Mouse (Mus musculus) olfactory bulb, adult 2 months (tissue): Measurements from ENCODE around the gene Chka.

Experiments
- CTCF ChIP-seq: fragments of 200-500 bp; IDR thresholded peaks from 2 replicates; pipeline ENCODE4 v1.5.1; 2012; ENCODE audit warnings: low read depth, mild to moderate bottlenecking, low read length, moderate library complexity; ENCODE audit not compliant: insufficient read depth
- POLR2A ChIP-seq: fragments of 200-500 bp; IDR thresholded peaks from 2 replicates; pipeline ENCODE4 v1.6.1; 2012; ENCODE audit warnings: mild to moderate bottlenecking, low read depth, low read length, moderate library complexity; ENCODE audit not compliant: insufficient read depth

- no peak for TF ChIP-seq CTCF
- TF ChIP-seq POLR2A, result no peak
Measured at GRCm38 (mm10) chr19:3889096-3889495, 37.5 kb downstream of the Chka start.
